Mouse (Mus musculus): ENCODE data around the gene Jarid2.

DNA sequence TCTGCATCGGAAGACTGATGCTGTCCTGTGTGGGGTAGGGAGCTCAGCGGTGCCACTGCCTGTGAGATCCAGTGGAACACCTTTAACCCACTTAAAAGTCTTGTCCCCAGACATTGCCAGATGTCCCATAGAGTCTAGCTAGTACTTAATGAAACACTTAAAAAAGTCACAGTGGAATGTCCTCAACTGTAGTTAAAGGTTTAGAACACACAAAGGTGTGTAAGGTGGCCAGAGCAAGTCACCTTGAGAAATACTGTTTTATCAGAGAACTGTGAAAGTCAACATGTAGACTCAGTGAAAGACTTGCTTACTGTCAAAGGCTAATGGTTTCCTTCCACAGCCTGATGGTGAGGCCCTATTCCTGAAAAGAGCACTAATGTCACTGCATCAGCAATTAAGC, 195.9 kb downstream of the Jarid2 start:
- TF ChIP-seq CTCF (IDR thresholded peaks at IDR 0.05; ENCODE audit: control insufficient read depth, insufficient read depth, insufficient read length): no peak
- TF ChIP-seq MAX (IDR thresholded peaks at IDR 0.05): no peak
- no peak for TF ChIP-seq MYOG (IDR thresholded peaks at IDR 0.05; ENCODE audit: control insufficient read depth, extremely low read depth, insufficient read length)
- TF ChIP-seq USF1 (IDR thresholded peaks at IDR 0.05; ENCODE audit: low read depth): no peak
- no peak for TF ChIP-seq MYOD1 (IDR thresholded peaks at IDR 0.05; ENCODE audit: control insufficient read depth, insufficient read length, low read depth)
- no peak for TF ChIP-seq FOSL1 (IDR thresholded peaks at IDR 0.05; ENCODE audit: insufficient read depth, low read length, poor library complexity, severe bottlenecking)
